Mouse (Mus musculus): Measurements from ENCODE around the gene Wdr27. TPM values are rescaled to one million over a fixed set of nuclear protein-coding genes. Genes with fewer than 3 reads are reported as not detected.

Wdr27 gene
- total RNA-seq, 1 experiment: 2.0 TPM

GRCm38 (mm10) chr17:14812033-14812432, 130.9 kb downstream of the Wdr27 start:
- H3K4me1 ChIP-seq (ENCODE audit: control insufficient read depth in 2 of 2, insufficient read depth in 2 of 2, low read length in 2 of 2, poor library complexity in 1 of 2): peaks cover 2 to 12% of the 10 kb centered on the region in 2 experiments; a peak in 1 of 4 replicates
- no peak overlapping the region for H3K4me3 ChIP-seq (ENCODE audit: insufficient read depth in 1 of 2, low read depth in 1 of 2, low read length in 2 of 2, poor library complexity in 1 of 2, severe bottlenecking in 1 of 2)
- DNase-seq (ENCODE audit: low read depth, low spot score): no peak
- H3K27ac ChIP-seq (ENCODE audit: insufficient read depth, low read depth, low read length, poor library complexity, severe bottlenecking): no peak overlapping the region
- in situ Hi-C loops (cut with MboI; ENCODE audit: low sequenced_read_pairs in 2 of 2, unreplicated experiment in 2 of 2): no loop called here
- H3K36me3 ChIP-seq (ENCODE audit: control insufficient read depth, insufficient read depth, low read length, poor library complexity, severe bottlenecking): no peaks in the 10 kb centered on the region
- H3K9me3 ChIP-seq (ENCODE audit: control insufficient read depth, insufficient read depth, low read depth, low read length): no peaks in the 10 kb centered on the region
- no peak for TF ChIP-seq MAFK (IDR thresholded peaks at IDR 0.05; ENCODE audit: insufficient read depth, low read depth, low read length)
- TF ChIP-seq ZNF384 (IDR thresholded peaks at IDR 0.05; ENCODE audit: low read depth, low read length): no peak
- TF ChIP-seq HCFC1 (IDR thresholded peaks at IDR 0.05; ENCODE audit: borderline replicate concordance, insufficient read depth, low read length): no peak
- H3K9ac ChIP-seq (ENCODE audit: insufficient read depth, low read depth, low read length, poor library complexity, severe bottlenecking): no peak overlapping the region

GRCm38 (mm10) chr17:14806808-14807207, 136.2 kb downstream of the Wdr27 start:
- Histone ChIP-seq H3K4me3 (ENCODE audit: insufficient read depth in 1 of 2, low read depth in 1 of 2, low read length in 2 of 2, poor library complexity in 1 of 2, severe bottlenecking in 1 of 2) (peak overlapping the region in 1 of 2 experiments; percentile 40; a peak in 2 of 4 replicates), H3K36me3 (ENCODE audit: control insufficient read depth, insufficient read depth, low read length, poor library complexity, severe bottlenecking) (no peaks in the 10 kb centered on the region), H3K27ac (ENCODE audit: insufficient read depth, low read depth, low read length, poor library complexity, severe bottlenecking) (no peak overlapping the region), H3K4me1 (ENCODE audit: control insufficient read depth in 2 of 2, insufficient read depth in 2 of 2, low read length in 2 of 2, poor library complexity in 1 of 2) (no peaks in the 10 kb centered on the region), H3K9ac (ENCODE audit: insufficient read depth, low read depth, low read length, poor library complexity, severe bottlenecking) (no peak overlapping the region), H3K9me3 (ENCODE audit: control insufficient read depth, insufficient read depth, low read depth, low read length) (no peaks in the 10 kb centered on the region)
- no peak for DNase-seq (ENCODE audit: low read depth, low spot score)
- TF ChIP-seq ZC3H11A (IDR thresholded peaks at IDR 0.05; ENCODE audit: borderline replicate concordance, low read depth, low read length) (no peak), ZNF384 (IDR thresholded peaks at IDR 0.05; ENCODE audit: low read depth, low read length) (peak; percentile 89)
- in situ Hi-C loops (cut with MboI; ENCODE audit: low sequenced_read_pairs in 2 of 2, unreplicated experiment in 2 of 2): no loop called here

- in situ Hi-C loops (cut with MboI; ENCODE audit: low sequenced_read_pairs in 2 of 2, unreplicated experiment in 2 of 2): no loop called here
- no peak overlapping the region for H3K9ac ChIP-seq (ENCODE audit: insufficient read depth, low read depth, low read length, poor library complexity, severe bottlenecking)
- H3K9me3 ChIP-seq (ENCODE audit: control insufficient read depth, insufficient read depth, low read depth, low read length): no peaks in the 10 kb centered on the region
- no peak for DNase-seq (ENCODE audit: low read depth, low spot score)
- H3K4me3 ChIP-seq (ENCODE audit: insufficient read depth in 1 of 2, low read depth in 1 of 2, low read length in 2 of 2, poor library complexity in 1 of 2, severe bottlenecking in 1 of 2): no peak overlapping the region
- H3K4me1 ChIP-seq (ENCODE audit: control insufficient read depth in 2 of 2, insufficient read depth in 2 of 2, low read length in 2 of 2, poor library complexity in 1 of 2): no peaks in the 10 kb centered on the region
- no peak for TF ChIP-seq HCFC1 (IDR thresholded peaks at IDR 0.05; ENCODE audit: borderline replicate concordance, insufficient read depth, low read length)
- TF ChIP-seq ZNF384 (IDR thresholded peaks at IDR 0.05; ENCODE audit: low read depth, low read length): no peak
- TF ChIP-seq MAFK (IDR thresholded peaks at IDR 0.05; ENCODE audit: insufficient read depth, low read depth, low read length): peak; percentile 98
- no peak overlapping the region for H3K27ac ChIP-seq (ENCODE audit: insufficient read depth, low read depth, low read length, poor library complexity, severe bottlenecking)
- no peaks in the 10 kb centered on the region for H3K36me3 ChIP-seq (ENCODE audit: control insufficient read depth, insufficient read depth, low read length, poor library complexity, severe bottlenecking)
Observed at GRCm38 (mm10) chr17:14799243-14799642, 143.7 kb downstream of the Wdr27 start.

- TF ChIP-seq HCFC1 (IDR thresholded peaks at IDR 0.05; ENCODE audit: borderline replicate concordance, insufficient read depth, low read length) (no peak), CHD2 (IDR thresholded peaks at IDR 0.05; ENCODE audit: low read depth, low read length) (no peak), ZNF384 (IDR thresholded peaks at IDR 0.05; ENCODE audit: low read depth, low read length) (no peak), MAFK (IDR thresholded peaks at IDR 0.05; ENCODE audit: insufficient read depth, low read depth, low read length) (no peak), ZC3H11A (IDR thresholded peaks at IDR 0.05; ENCODE audit: borderline replicate concordance, low read depth, low read length) (no peak)
- H3K36me3 ChIP-seq (ENCODE audit: control insufficient read depth, insufficient read depth, low read length, poor library complexity, severe bottlenecking): no peaks in the 10 kb centered on the region
- no peak overlapping the region for H3K4me3 ChIP-seq (ENCODE audit: insufficient read depth in 1 of 2, low read depth in 1 of 2, low read length in 2 of 2, poor library complexity in 1 of 2, severe bottlenecking in 1 of 2)
- no peak overlapping the region for H3K9ac ChIP-seq (ENCODE audit: insufficient read depth, low read depth, low read length, poor library complexity, severe bottlenecking)
- no peaks in the 10 kb centered on the region for H3K4me1 ChIP-seq (ENCODE audit: control insufficient read depth in 2 of 2, insufficient read depth in 2 of 2, low read length in 2 of 2, poor library complexity in 1 of 2)
- no peak for DNase-seq (ENCODE audit: low read depth, low spot score)
- in situ Hi-C loops (cut with MboI; ENCODE audit: low sequenced_read_pairs in 2 of 2, unreplicated experiment in 2 of 2): no loop called here
- H3K9me3 ChIP-seq (ENCODE audit: control insufficient read depth, insufficient read depth, low read depth, low read length): no peaks in the 10 kb centered on the region
- H3K27ac ChIP-seq (ENCODE audit: insufficient read depth, low read depth, low read length, poor library complexity, severe bottlenecking): no peak overlapping the region
Observed at GRCm38 (mm10) chr17:14795074-14795473, 147.9 kb downstream of the Wdr27 start.

- TF ChIP-seq MAFK (IDR thresholded peaks at IDR 0.05; ENCODE audit: insufficient read depth, low read depth, low read length): no peak
- no peak for TF ChIP-seq HCFC1 (IDR thresholded peaks at IDR 0.05; ENCODE audit: borderline replicate concordance, insufficient read depth, low read length)
- TF ChIP-seq ZNF384 (IDR thresholded peaks at IDR 0.05; ENCODE audit: low read depth, low read length): no peak
- TF ChIP-seq ZC3H11A (IDR thresholded peaks at IDR 0.05; ENCODE audit: borderline replicate concordance, low read depth, low read length): no peak
- no peak for TF ChIP-seq CHD2 (IDR thresholded peaks at IDR 0.05; ENCODE audit: low read depth, low read length)
- Histone ChIP-seq H3K4me3 (ENCODE audit: insufficient read depth in 1 of 2, low read depth in 1 of 2, low read length in 2 of 2, poor library complexity in 1 of 2, severe bottlenecking in 1 of 2) (no peak overlapping the region), H3K27ac (ENCODE audit: insufficient read depth, low read depth, low read length, poor library complexity, severe bottlenecking) (no peak overlapping the region), H3K9ac (ENCODE audit: insufficient read depth, low read depth, low read length, poor library complexity, severe bottlenecking) (no peak overlapping the region), H3K36me3 (ENCODE audit: control insufficient read depth, insufficient read depth, low read length, poor library complexity, severe bottlenecking) (no peaks in the 10 kb centered on the region), H3K9me3 (ENCODE audit: control insufficient read depth, insufficient read depth, low read depth, low read length) (no peaks in the 10 kb centered on the region), H3K4me1 (ENCODE audit: control insufficient read depth in 2 of 2, insufficient read depth in 2 of 2, low read length in 2 of 2, poor library complexity in 1 of 2) (no peaks in the 10 kb centered on the region)
- DNase-seq (ENCODE audit: low read depth, low spot score): no peak
- in situ Hi-C loops (cut with MboI; ENCODE audit: low sequenced_read_pairs in 2 of 2, unreplicated experiment in 2 of 2): no loop called here
Observed at GRCm38 (mm10) chr17:14779356-14779755, 163.6 kb downstream of the Wdr27 start.

Data from ES-E14 (cell line).